Mouse (Mus musculus) megakaryocyte, embryonic 14.5 days (primary cell): Measurements from ENCODE around the gene Fbxl19. TPM values are rescaled to one million over a fixed set of nuclear protein-coding genes. Genes with fewer than 3 reads are reported as not detected.
A peak's percentile ranks its signal among the peaks of the same experiment; 100 is the strongest.

Source experiments
- H3K27me3 ChIP-seq: replicated peaks from 2 replicates; pipeline ENCODE3; 2012; ENCODE audit warnings: inconsistent platforms
- H3K36me3 ChIP-seq: replicated peaks from 2 replicates; pipeline ENCODE3; 2012; ENCODE audit warnings: low read length, inconsistent platforms, mixed read lengths
- H3K4me1 ChIP-seq: 2 replicates; pipeline ENCODE4 v1.6.1; 2012; ENCODE audit warnings: inconsistent platforms
- H3K4me3 ChIP-seq: replicated peaks from 2 replicates; pipeline ENCODE3; 2012; ENCODE audit warnings: moderate library complexity, mild to moderate bottlenecking, inconsistent platforms
- H3K9me3 ChIP-seq: 2 replicates; pipeline ENCODE4 v1.6.1; 2012; ENCODE audit warnings: inconsistent platforms
- FLI1 ChIP-seq: IDR thresholded peaks from 2 replicates; pipeline ENCODE4 v1.6.1; 2012; ENCODE audit warnings: low read length, inconsistent platforms, mixed read lengths
- GATA1 ChIP-seq: IDR thresholded peaks from 3 replicates; pipeline ENCODE4 v1.6.1; 2012; ENCODE audit warnings: mixed read lengths, low read length, inconsistent platforms, borderline replicate concordance
- polyA plus RNA-seq: library from polyadenylated mRNA; stranded (reverse); fragments of >175 nt; gene quantifications from 2 replicates; pipeline ENCODE4 v1.2.3, GENCODE M21; 2012; ENCODE audit warnings: low replicate concordance; ENCODE audit not compliant: insufficient read depth

Fbxl19 gene
- polyA plus RNA-seq, 1 experiment = 54.6 TPM

DNA sequence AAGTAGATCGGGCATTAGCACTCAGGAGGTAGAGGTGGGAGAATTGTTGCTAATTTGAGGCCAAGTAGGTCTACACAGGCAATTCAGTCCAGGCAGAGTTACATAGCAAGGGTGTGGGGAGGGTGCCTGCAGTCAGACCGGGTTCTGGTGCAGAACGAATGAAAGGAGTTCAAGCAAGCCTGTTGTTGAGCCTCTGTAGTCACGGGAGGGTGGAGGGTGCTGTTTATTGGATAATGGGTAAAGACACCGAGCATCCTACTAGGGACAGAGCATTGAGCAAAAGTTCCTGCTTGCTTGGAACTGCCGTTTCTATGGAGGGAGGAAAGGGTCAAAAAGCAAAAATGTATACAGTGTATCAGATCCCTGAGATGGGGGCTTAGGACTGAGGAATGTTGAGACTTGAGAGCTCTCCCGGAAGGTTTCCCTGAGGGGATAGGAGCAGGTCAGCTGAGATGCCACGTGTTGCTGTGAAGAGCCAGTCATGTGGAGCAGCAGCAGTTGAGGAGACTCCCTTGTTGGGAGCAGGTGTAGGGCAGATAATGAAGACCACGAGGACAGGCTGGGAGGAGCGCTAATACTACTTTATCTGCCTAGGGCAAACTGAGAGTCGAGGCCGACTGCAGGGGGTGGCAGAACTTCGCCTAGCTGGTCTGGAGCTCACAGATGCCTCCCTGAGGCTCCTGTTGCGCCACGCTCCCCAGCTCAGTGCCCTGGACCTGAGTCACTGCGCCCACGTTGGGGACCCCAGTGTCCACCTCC, 22.7 kb downstream of the Fbxl19 start:
- Histone ChIP-seq H3K9me3 (no peaks in the 10 kb centered on the region), H3K36me3 (peaks cover 62% of the 10 kb centered on the region), H3K27me3 (no peaks in the 10 kb centered on the region), H3K4me3 (peak overlapping the region; percentile 46), H3K4me1 (peaks cover 45% of the 10 kb centered on the region)
- TF ChIP-seq FLI1 (no peak), GATA1 (no peak)

DNA sequence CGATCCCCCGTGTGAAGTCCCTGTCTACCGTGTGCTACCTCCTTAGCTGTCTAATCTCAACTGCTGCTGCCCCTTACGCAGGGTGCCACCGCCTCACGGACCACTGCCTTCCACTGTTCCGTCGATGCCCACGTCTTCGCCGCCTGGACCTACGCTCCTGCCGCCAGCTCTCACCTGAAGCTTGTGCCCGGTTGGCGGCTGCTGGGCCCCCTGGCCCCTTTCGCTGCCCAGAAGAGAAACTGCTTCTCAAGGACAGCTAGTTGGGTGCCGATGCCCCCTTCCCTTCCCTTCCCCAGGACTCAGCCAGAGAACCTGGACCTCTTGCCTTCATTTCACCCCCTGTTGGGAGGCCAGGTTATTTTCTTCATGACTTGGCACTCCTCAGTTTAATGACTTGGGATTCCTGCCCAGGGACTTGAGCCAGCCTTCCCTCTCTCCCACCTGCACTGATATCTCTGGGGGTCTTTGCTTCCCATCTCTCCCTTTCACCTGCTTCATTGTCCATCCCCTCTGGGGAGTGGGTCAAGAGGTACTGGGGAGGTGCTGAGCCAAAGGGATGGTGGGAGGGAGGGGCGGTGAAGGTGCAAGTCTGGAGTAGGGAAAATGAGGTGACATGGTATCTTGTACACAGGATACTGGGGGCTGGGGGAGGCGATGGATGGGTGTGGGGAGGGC, 23.5 kb downstream of the Fbxl19 start:
- H3K27me3 ChIP-seq = no peaks in the 10 kb centered on the region
- no peak for TF ChIP-seq FLI1
- no peak for TF ChIP-seq GATA1
- H3K9me3 ChIP-seq = no peaks in the 10 kb centered on the region
- peaks cover 50% of the 10 kb centered on the region for H3K4me1 ChIP-seq
- H3K4me3 ChIP-seq = peak overlapping the region; percentile 46
- peaks cover 56% of the 10 kb centered on the region for H3K36me3 ChIP-seq

- peaks cover 54% of the 10 kb centered on the region for H3K4me1 ChIP-seq
- peak overlapping the region; percentile 97 for H3K4me3 ChIP-seq
- TF ChIP-seq FLI1 (no peak), GATA1 (no peak)
- no peaks in the 10 kb centered on the region for H3K27me3 ChIP-seq
- peaks cover 54% of the 10 kb centered on the region for H3K36me3 ChIP-seq
- H3K9me3 ChIP-seq = no peaks in the 10 kb centered on the region
These were observed 24.1 kb downstream of the Fbxl19 start for GRCm38 (mm10) chr7:127768346-127768996.

DNA sequence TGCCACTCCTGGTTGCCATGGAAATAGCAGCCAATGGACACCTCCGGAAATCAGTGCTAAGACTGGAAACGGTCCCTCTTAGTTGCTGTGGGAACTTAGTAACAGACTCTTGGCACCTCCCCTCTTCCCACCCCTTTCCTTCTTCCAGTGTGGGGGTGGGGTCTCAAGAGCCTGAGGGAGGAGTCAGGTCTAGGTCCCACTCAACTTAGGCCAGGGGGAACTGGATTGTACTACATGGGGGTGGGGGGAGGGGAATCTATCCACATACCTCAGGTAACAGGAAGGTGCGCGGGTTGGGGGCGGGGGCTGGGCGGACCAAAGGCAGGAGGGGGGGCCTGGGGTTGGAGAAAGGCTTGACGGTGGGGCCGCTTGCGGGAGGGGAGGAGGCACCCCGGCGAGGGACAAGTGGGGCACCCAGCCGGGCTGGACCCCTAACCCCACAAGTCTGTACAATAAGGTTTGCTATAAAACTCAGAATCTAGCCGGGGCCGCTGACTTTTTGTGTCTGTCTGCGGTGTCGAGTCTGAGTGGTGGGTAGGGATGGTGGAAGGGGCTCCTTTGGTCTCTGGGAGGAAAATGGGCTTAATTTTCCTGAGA, 24.8 kb downstream of the Fbxl19 start:
- H3K4me1 ChIP-seq = peaks cover 60% of the 10 kb centered on the region
- TF ChIP-seq FLI1 (no peak), GATA1 (no peak)
- peak overlapping the region; percentile 97 for H3K4me3 ChIP-seq
- no peaks in the 10 kb centered on the region for H3K9me3 ChIP-seq
- H3K27me3 ChIP-seq = no peaks in the 10 kb centered on the region
- peaks cover 54% of the 10 kb centered on the region for H3K36me3 ChIP-seq

- peak within 1 kb of the TSS; percentile 97 for H3K4me3 ChIP-seq
- H3K9me3 ChIP-seq = no peaks in the 10 kb centered on the region
- no peaks in the 10 kb centered on the region for H3K27me3 ChIP-seq
- no peak for TF ChIP-seq GATA1
- no peak for TF ChIP-seq FLI1
- H3K4me1 ChIP-seq = peaks cover 66% of the 10 kb centered on the region
- peaks cover 54% of the 10 kb centered on the region for H3K36me3 ChIP-seq
These were observed 25.3 kb downstream of the Fbxl19 start, which contains the start of gene Orai3 for GRCm38 (mm10) chr7:127769651-127770038. TSS of gene Orai3 (plus strand) at chr7:127769815.

DNA sequence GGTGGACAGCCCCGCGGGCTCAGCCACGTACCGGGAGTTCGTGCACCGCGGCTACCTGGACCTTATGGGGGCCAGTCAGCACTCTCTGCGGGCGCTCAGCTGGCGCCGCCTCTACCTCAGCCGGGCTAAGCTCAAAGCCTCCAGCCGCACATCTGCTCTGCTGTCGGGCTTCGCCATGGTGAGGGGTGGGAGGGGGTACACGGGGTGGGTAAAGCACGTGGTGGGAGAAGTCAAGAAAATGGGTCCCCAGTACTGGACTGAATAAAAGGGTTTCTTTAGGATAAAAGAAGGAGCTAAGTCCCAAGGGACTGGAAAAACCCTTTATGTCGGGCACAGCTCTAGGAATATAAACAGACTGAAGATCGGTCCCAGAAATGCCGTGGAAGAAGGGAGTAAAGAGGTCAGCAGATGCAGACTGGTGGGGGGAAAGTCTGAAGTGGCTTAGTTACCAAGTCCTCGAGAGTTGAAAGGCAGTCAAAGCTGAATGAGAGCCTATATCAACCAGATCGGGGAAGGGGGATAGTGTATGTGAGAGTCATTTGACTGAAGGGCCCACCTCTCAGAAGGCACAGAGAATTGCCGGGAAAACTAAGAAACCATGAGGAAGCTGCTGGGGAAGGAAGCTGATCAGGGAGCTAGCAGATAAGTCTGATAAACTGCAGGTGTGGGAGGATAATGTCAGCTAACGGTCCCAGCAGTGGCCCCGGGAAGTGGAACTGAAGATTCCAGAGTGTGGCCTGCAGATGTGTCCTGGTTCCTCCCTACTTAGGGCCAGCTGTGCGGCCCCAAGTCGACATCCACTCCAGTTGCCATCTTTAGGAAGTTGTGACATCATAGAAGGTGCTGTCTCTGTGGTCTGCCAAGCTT, 25.9 kb downstream of the Fbxl19 start:
- Histone ChIP-seq H3K27me3 (no peaks in the 10 kb centered on the region), H3K9me3 (no peaks in the 10 kb centered on the region), H3K4me1 (peaks cover 72% of the 10 kb centered on the region), H3K4me3 (peak overlapping the region; percentile 97), H3K36me3 (peaks cover 54% of the 10 kb centered on the region)
- no peak for TF ChIP-seq GATA1
- no peak for TF ChIP-seq FLI1

DNA sequence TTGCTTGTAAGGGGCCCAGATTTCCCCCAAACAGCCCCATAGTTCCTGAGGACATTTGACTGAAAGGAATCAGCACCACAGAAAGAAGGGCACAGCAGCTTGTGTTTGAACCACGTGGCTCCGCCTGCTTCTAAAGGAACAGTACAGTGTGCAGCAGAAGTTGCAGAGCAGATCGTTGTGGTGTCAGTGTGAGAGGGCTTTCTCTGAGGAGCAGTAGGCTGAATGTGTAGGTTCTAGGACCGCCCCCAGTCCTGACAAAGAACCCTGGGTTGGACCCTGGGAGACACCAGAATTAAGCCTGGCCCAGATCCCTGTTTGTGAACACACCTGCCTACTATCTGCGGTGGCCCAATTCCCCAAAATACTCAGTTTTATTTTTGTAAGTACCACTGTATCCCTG, 26.9 kb downstream of the Fbxl19 start:
- H3K27me3 ChIP-seq = no peaks in the 10 kb centered on the region
- no peaks in the 10 kb centered on the region for H3K9me3 ChIP-seq
- H3K4me3 ChIP-seq = peak overlapping the region; percentile 97

DNA sequence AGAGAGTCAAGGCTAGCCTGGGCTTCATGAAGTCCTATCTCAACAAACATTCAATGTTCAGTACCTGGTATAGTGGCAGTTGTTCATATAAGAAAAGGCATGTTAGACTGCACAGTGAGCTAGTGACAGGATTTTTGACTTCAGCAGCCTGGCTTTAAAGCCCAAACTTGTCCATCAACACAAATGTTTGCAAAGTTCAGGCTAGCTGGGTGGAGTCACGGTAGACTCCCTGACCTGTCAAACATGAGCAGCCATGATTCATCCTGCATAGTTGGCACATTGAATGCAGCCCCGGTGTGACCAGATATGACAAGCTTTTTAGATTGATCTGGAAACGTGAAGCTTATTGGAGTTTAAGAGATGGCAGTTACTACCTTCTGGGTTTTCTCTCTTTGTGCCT, 27.7 kb downstream of the Fbxl19 start:
- Histone ChIP-seq H3K27me3 (no peaks in the 10 kb centered on the region), H3K9me3 (no peaks in the 10 kb centered on the region), H3K4me3 (no peak overlapping the region), H3K36me3 (peaks cover 41% of the 10 kb centered on the region), H3K4me1 (peaks cover 79% of the 10 kb centered on the region)
- no peak for TF ChIP-seq FLI1
- no peak for TF ChIP-seq GATA1

More for the DNA sequence above, 26.9 kb downstream of the Fbxl19 start:
- H3K4me1 ChIP-seq = peaks cover 80% of the 10 kb centered on the region
- H3K36me3 ChIP-seq = peaks cover 48% of the 10 kb centered on the region
- TF ChIP-seq FLI1 = no peak
- no peak for TF ChIP-seq GATA1

GRCm38 (mm10) chr7:127772557-127772956, 28.2 kb downstream of the Fbxl19 start:
- Histone ChIP-seq H3K27me3 (no peaks in the 10 kb centered on the region), H3K4me1 (peaks cover 74% of the 10 kb centered on the region), H3K36me3 (peaks cover 37% of the 10 kb centered on the region), H3K4me3 (no peak overlapping the region), H3K9me3 (no peaks in the 10 kb centered on the region)
- TF ChIP-seq FLI1 (no peak), GATA1 (no peak)
